Mouse (Mus musculus) ovary, postnatal 10 days (tissue): ENCODE measurements around the gene Fyn.

ENCODE experiments used
- DNase-seq: peaks from one replicate; pipeline ENCODE4 v3.0.0; 2022; ENCODE audit warnings: low spot score

Gene Fyn

GRCm38 (mm10) chr10:39445870-39446269 lies 77.2 kb downstream of the Fyn start:
- DNase-seq = no peak

- DNase-seq = no peak
These were observed 78.1 kb downstream of the Fyn start for GRCm38 (mm10) chr10:39446706-39447105.

DNA sequence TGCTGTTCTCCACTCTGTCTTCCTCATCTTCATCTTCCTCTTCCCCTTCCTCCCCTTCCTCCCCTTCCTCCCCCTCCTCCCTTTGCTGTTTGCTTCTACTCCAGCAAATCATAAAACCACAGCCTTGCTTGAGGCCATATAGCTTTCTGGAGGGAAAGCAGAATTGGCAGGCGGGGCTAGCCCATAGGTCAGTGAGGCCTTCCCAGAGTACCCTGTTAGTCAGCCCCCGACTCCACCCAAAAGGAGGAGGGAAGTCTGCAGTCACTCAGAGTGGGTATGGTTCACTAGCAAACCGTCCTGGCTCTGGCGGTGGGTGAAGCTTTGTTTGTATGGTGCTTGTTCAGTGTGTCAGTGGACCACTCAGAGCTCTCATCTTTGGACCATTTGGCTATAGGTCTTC lies 80.5 kb downstream of the Fyn start:
- DNase-seq = no peak

GRCm38 (mm10) chr10:39450356-39450755 lies 81.7 kb downstream of the Fyn start:
- no peak for DNase-seq

DNA sequence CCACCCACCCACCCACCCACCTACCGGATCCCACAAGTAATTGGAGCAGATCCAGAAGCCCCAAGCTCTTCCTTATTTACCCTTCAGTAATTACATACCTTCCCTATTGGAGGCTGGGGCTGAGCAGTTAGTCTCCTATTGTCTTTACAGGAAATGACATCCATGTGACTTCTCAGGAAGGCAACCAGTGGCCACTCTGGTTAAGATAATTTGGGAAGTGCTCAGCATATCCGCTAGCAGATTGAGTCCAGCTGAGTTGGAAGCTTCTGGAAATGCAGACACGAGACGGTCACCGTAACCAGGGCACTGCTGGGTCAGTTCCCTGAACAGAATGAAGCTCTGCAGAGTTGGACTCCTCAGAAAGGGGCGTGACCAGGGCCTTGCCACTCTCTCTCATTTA lies 82.4 kb downstream of the Fyn start:
- no peak for DNase-seq

GRCm38 (mm10) chr10:39451918-39452624 lies 83.4 kb downstream of the Fyn start:
- no peak for DNase-seq

GRCm38 (mm10) chr10:39455344-39455743 lies 86.7 kb downstream of the Fyn start:
- no peak for DNase-seq

GRCm38 (mm10) chr10:39455857-39456620 lies 87.4 kb downstream of the Fyn start:
- DNase-seq = no peak

DNA sequence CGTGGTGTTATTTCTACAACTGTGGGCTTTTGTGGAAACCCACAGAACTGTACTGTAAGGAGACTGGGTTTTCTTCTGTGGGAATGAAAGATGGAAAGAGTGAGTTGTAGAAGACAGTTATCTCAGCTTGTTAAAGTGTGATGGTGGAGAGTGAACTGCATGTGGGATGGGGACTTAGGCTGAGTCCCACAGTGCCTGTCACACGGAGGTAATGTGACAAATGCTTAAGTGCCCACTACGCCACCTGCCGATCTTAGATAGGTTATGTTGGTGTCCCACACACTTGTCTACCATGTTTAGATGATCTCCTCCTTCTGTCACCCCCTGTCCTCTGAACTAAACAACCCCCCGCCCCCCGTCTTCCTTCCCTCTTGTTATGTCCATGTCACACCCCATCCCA lies 88.1 kb downstream of the Fyn start:
- DNase-seq = no peak

GRCm38 (mm10) chr10:39457281-39457680 lies 88.6 kb downstream of the Fyn start:
- no peak for DNase-seq

DNA sequence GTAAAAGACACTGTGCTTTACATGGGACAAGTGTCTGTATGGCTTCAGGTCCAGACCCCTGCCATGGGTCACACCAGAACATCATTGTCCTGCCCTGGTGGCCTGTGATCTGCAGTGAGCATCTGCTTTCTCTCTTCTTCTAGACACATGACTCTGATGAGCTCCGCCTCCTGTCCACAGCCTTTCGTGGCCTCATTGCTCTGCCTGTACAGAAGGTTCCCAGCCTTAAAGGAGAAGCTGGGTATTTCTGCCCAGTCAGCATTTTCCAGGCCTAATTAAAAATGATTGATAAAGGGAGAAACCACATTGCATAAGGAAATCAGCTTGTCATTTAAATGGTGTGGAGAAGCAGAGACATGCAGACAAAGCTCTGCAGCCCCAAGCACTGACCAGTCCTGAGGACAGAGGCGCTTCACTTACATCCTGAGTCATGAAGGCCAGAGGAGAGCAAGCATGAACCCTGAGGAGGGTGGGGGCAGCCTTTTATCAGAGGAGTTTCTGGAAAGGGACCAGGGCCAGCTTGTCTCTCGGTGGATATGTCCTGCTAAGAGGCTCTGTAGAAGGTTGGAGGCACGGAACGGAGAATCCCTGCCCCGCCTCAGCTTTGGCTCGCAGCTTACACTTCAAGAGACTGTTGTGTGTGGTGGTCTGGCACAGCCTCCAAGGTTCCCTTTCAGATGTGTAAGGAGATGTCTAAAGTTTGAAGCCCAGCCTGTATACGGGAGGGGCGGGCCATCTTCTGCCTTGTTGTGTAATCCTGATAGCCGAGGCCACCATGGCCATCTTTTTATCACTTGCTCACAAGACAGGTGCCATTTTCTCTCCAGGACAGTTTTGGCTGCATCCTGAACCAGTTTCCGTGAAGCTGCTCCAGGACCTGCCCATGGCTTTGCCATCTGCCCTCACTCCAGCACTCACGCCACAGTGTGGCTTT lies 90.4 kb downstream of the Fyn start:
- DNase-seq = no peak

DNA sequence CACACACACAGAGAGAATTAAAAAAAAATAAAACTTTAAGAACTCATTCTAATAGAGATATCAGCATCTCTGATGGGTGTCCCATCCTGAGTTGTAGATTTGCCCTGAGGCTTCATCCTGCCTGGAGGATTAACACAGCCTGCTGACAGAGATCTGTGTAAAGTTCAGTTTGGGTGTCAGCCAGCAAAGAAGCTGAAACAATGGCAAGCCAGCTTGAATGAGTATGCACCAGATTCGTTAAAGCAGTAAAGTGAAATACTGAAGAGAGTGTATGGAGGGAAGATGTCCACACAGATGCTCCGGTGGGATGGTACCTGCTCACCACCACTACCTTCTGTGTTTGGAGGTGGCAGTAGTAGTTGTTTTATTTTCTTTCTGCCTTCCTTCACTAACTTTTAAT lies 92.0 kb downstream of the Fyn start:
- no peak for DNase-seq

DNA sequence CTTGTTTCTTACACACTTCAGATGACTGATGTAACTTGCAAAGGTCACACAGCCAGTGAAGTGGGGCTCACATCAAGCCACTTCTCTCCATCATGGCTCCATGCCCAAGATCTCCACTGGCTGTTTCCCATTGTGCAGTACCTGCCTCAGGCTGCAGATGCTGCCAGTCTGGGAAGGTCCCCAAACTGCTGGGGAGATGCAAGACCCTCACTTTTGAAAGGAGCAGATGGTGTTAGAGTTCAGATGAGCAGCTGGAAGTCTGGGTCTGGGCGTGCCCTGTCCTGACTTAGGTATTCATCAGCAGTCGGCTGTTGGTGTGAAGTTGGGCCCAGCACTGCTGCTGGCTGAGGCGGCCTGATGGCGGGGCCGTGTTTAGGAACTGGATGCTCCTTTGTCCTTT lies 93.3 kb downstream of the Fyn start:
- DNase-seq = no peak

- no peak for DNase-seq
These were observed 94.1 kb downstream of the Fyn start for GRCm38 (mm10) chr10:39462711-39463110.

- DNase-seq = no peak
These were observed 95.7 kb downstream of the Fyn start for GRCm38 (mm10) chr10:39464383-39464782.

DNA sequence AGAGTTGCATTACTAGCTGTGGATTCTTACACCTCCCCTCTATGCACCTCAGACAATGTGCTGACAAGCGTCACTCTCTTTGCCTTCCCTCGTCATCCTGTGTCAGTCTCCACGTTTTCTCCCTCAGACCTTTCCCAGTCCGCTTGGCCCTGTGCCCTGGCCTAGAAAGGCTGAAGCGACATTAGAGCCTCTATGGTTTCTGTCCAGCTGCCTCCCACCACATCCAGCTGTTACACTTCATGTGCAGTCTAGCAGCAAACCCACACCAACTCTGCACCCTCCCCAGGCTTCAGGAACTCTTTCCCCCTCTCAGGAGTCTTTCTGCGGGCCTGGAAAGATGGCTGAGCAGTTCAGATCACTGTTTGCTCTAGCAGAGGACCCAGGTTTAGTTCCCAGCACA lies 98.7 kb downstream of the Fyn start:
- DNase-seq = no peak

DNA sequence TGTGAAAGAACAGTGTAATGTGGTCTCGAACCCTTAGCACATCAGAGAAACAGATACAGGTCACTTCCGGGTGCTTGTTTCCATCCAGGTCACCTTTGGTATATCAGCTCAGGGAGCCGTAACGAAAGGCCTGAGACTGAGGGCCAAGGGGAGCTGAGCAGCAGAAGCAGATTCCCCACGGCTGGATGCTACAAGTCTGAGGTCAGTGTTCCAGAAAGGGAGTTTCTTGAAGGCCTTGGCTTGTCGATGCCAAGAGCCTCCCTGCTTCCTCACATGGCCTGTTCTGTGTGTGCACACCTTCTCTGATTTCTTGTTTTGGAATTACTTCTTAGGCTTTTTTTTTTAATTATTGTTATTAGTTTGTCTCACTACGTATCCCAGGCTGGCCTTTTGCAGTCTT lies 99.2 kb downstream of the Fyn start:
- DNase-seq = no peak

DNA sequence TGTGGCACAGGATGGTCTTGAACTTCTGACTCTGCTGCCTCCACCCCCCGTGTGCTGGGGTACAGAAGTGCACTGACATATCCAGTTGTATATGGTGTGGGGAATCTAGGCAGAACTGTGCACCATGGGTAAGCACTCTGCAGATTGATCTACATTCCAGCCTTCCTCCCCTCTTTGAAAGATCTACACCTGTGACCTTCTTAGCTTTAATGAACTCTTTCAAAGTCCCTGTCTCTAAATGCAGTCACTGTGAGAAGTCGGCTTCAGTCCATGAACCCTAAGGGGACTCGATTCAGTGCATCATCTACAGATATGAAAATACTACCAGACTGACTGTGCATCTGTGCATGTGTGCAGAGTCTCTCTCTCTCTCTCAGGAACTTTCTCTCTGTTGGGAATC lies 99.9 kb downstream of the Fyn start:
- no peak for DNase-seq

- DNase-seq = no peak
These were observed 100.7 kb downstream of the Fyn start for GRCm38 (mm10) chr10:39469341-39469740.

DNA sequence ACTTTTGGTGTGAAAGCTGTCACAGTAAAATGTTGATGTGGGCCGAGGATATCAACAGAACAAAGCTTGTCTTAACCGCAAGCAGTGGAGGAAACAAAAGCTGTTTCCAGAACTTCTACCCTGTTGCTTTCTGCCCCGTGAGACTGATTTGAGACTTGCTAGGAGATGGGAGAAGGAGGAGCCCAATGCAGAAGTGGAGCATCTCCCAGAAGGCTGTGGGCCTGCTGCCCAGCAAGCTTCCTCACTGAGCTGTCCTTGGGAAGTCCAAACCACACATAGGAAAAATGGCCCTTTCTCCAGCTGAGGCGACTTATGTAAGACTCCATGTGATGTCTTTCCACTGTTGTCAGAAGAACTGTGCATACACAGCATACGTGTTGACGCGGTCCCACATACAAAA lies 101.7 kb downstream of the Fyn start:
- DNase-seq = no peak

- no peak for DNase-seq
These were observed 102.5 kb downstream of the Fyn start for GRCm38 (mm10) chr10:39471040-39471713.
